Mouse (Mus musculus) midbrain, embryonic 15.5 days (tissue): Measurements from ENCODE around the gene Hspa1l. TPM values are rescaled to one million over a fixed set of nuclear protein-coding genes. Genes with fewer than 3 reads are reported as not detected.
"Not testable (repeated sequence)": the region's sequence is repeated elsewhere in the genome, so short reads cannot be mapped to it uniquely, and the experiment has no call there.

Source experiments
- ATAC-seq: fragments of 200-750 bp; cut with Nextera tagmentation; replicated peaks from 2 replicates; pipeline ENCODE4 v1.8.0; 2017; ENCODE audit warnings: moderate TSS enrichment
- H3K27ac ChIP-seq: fragments of 300-500 bp; sonication (generic); 2 replicates; pipeline ENCODE4 v1.5.1; 2015; ENCODE audit warnings: mild to moderate bottlenecking, inconsistent platforms
- H3K27me3 ChIP-seq: fragments of 300-500 bp; sonication (generic); replicated peaks from 2 replicates; pipeline ENCODE4 v1.6.1; 2015; ENCODE audit warnings: inconsistent platforms
- H3K36me3 ChIP-seq: fragments of 300-500 bp; sonication (generic); replicated peaks from 2 replicates; pipeline ENCODE4 v1.6.1; 2015; ENCODE audit warnings: inconsistent platforms
- H3K4me1 ChIP-seq: fragments of 300-500 bp; sonication (generic); 2 replicates; pipeline ENCODE4 v1.6.1; 2015; ENCODE audit warnings: inconsistent platforms
- H3K4me2 ChIP-seq: fragments of 300-500 bp; sonication (generic); 2 replicates; pipeline ENCODE4 v1.6.1; 2015; ENCODE audit warnings: inconsistent platforms, mild to moderate bottlenecking, moderate library complexity
- H3K4me3 ChIP-seq: fragments of 300-500 bp; sonication (generic); 2 replicates; pipeline ENCODE4 v1.5.1; 2015; ENCODE audit warnings: mild to moderate bottlenecking, inconsistent platforms
- H3K9ac ChIP-seq: fragments of 300-500 bp; sonication (generic); 2 replicates; pipeline ENCODE4 v1.6.1; 2015; ENCODE audit warnings: mild to moderate bottlenecking, inconsistent platforms
- H3K9me3 ChIP-seq: fragments of 300-500 bp; sonication (generic); 2 replicates; pipeline ENCODE4 v1.6.1; 2016; ENCODE audit warnings: inconsistent platforms
- WGBS: fragments of 180-500 bp; shearing (Covaris S2); methylation state at CpG from one replicate; pipeline ENCODE4 v1.1.7; 2015; ENCODE audit warnings: mixed read lengths; 5-methylcytosine and 5-hydroxymethylcytosine counted together
- polyA plus RNA-seq: library from polyadenylated mRNA; unstranded; fragments of >200 nt; fragmentation: Nextera tagmentation; extraction: Ambion mirVana; gene quantifications from 2 replicates; pipeline ENCODE4 v1.2.1, GENCODE M21; 2015

Gene Hspa1l
- 1.2 and 1.5 TPM in 2 replicates for polyA plus RNA-seq

DNA sequence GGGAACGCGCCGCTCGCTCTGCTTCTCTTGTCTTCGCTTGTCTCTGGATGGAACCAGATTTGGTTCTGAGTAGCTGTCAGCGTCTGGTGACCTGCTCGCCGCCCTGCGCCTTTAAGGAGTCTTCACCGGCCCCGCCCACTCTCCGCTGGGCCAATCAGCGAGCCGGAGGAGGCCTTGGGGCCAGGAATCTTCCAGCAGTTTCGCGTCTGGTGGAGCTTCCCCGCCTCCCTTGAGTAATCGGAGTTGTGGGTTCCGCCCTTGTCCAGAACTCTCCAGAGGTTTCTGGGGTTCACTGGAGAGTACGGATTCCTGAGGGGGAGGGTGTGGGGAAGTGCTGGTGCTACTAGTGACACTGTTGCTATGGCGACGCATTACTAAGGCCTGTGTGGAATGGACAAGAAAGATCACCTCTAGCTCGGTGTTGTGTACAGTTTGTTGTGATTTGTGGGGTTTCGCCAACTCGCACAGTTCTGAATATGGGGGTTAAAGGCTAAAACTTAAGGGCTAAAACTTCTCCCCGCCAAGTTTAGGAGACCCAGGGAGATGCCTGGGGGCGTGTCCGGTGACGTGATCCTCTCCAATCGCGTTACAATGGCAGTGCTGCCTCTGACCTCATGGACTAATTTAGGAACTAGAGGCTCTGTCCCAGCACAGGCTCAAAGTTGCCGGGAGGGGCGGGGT lies at the start of gene Hspa1l, which contains the start of gene Hspa1a:
Gene Hspa1l (plus strand): TSS at position 635 of the 681 bp plus-strand sequence.
Gene Hspa1a (minus strand): TSS at position 88 of the 681 bp plus-strand sequence.
- ATAC-seq = peak; percentile 93
- not testable (repeated sequence) for H3K36me3 ChIP-seq, H3K4me1 ChIP-seq, H3K27ac ChIP-seq, H3K9ac ChIP-seq, H3K9me3 ChIP-seq
- WGBS = under 1% methylated on average over 33 of the region's 33 CpGs
- peak within 1 kb of the TSS; percentile 60 for H3K4me2 ChIP-seq
- H3K27me3 ChIP-seq = peaks cover 26% of the 10 kb centered on the region
- peak within 1 kb of the TSS; percentile 42 for H3K4me3 ChIP-seq

DNA sequence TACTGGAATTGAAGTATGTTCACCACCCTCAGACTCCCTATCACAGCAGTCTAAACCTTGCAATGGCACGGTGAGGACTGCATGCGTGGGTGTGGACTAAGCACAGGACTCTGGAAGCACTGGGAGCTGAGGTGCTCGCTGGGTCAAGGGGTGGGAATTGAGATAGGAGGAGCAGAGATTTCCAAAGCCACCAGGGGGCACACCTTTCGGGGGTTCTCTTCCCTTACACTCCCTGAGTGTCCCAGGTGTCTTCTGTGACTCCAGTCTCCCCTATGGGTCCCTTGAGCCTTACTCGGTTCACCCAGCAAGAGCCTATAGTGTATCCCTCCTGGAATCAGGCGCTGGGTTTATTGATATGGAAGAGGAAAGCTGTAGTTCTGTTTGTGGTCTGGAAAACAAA lies 49.6 kb upstream of the Hspa1l start:
- no peaks in the 10 kb centered on the region for H3K36me3 ChIP-seq
- ATAC-seq = no peak
- no peaks in the 10 kb centered on the region for H3K4me1 ChIP-seq
- H3K9ac ChIP-seq = no peak overlapping the region
- H3K9me3 ChIP-seq = no peaks in the 10 kb centered on the region
- WGBS = 51% methylated on average over 6 of the region's 6 CpGs
- no peak overlapping the region for H3K4me3 ChIP-seq
- H3K27ac ChIP-seq = no peak overlapping the region
- H3K27me3 ChIP-seq = no peaks in the 10 kb centered on the region
- no peak overlapping the region for H3K4me2 ChIP-seq

DNA sequence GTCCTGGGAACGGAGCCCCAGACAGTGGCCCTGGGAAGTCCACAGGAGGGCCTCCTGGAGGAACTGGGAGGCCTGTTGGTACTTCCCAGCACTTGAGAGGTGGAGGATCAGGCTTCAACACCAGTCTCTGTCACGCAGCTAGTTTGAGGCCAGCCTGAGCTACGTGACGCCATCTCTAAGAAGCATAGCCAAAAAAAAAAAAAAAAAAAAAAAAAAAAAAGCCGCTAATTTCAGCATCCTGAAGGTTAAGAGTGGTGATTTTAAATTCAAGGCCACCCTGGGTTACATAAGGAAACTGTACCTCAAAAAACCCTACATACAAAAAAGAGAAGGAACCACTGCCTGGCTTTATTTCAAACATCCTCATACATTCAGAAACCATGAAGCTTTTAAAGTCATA lies 48.2 kb upstream of the Hspa1l start:
- no peak overlapping the region for H3K4me2 ChIP-seq
- no peaks in the 10 kb centered on the region for H3K27me3 ChIP-seq
- H3K4me1 ChIP-seq = no peaks in the 10 kb centered on the region
- no peak overlapping the region for H3K9ac ChIP-seq
- no peaks in the 10 kb centered on the region for H3K36me3 ChIP-seq
- WGBS = 62% methylated on average over 5 of the region's 5 CpGs
- H3K27ac ChIP-seq = no peak overlapping the region
- no peaks in the 10 kb centered on the region for H3K9me3 ChIP-seq
- no peak for ATAC-seq
- no peak overlapping the region for H3K4me3 ChIP-seq

GRCm38 (mm10) chr17:34927306-34928019 lies 45.0 kb upstream of the Hspa1l start:
- Histone ChIP-seq H3K9ac (no peak overlapping the region), H3K36me3 (no peaks in the 10 kb centered on the region), H3K4me1 (peaks cover 9% of the 10 kb centered on the region), H3K4me3 (no peak overlapping the region), H3K4me2 (no peak overlapping the region), H3K27ac (no peak overlapping the region), H3K9me3 (no peaks in the 10 kb centered on the region), H3K27me3 (no peaks in the 10 kb centered on the region)
- 90% methylated on average over 18 of the region's 18 CpGs for WGBS
- no peak for ATAC-seq

GRCm38 (mm10) chr17:34928841-34929240 lies 43.7 kb upstream of the Hspa1l start:
- H3K4me2 ChIP-seq = no peak overlapping the region
- H3K9me3 ChIP-seq = no peaks in the 10 kb centered on the region
- ATAC-seq = no peak
- 0 out of 2 replicates have a peak, but pooled peaks cover 3% of the 10 kb centered on the region for H3K36me3 ChIP-seq
- no peak overlapping the region for H3K27ac ChIP-seq
- 78% methylated on average over 4 of the region's 4 CpGs for WGBS
- H3K4me1 ChIP-seq = peaks cover 12% of the 10 kb centered on the region
- H3K4me3 ChIP-seq = no peak overlapping the region
- no peaks in the 10 kb centered on the region for H3K27me3 ChIP-seq
- no peak overlapping the region for H3K9ac ChIP-seq

DNA sequence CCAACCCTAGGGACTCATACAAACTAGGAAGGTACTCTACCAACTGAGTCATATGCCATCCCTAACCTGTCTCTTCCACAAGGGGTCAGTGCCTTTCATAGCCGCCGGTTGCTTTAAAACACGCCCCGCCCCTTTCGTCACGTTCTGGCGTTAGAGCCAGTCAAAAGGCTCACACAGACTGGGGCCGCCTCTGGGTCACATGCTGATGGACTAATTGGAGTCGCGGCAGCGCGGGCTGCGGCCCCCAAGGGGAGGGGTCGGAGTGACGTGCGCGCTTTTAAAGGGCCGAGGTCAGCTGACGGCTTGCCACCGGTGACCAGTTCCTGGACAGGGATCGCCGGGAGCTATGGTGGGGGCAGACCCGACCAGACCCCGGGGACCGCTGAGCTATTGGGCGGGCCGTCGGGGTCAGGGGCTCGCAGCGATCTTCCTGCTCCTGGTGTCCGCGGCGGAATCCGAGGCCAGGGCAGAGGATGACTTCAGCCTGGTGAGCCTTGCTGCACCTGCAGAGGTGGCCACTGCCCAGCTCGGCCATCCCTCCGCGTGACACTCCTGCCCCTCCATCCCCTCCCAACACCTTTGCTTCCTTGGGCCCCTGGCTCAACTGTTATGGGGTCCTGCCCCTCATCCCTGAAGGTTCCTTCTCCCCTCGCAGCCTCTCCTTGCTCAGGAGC lies 41.3 kb upstream of the Hspa1l start, which contains the start of gene Neu1:
Gene Neu1 (plus strand): TSS at position 193 of the 674 bp plus-strand sequence.
- under 1% methylated on average over 38 of the region's 38 CpGs for WGBS

DNA sequence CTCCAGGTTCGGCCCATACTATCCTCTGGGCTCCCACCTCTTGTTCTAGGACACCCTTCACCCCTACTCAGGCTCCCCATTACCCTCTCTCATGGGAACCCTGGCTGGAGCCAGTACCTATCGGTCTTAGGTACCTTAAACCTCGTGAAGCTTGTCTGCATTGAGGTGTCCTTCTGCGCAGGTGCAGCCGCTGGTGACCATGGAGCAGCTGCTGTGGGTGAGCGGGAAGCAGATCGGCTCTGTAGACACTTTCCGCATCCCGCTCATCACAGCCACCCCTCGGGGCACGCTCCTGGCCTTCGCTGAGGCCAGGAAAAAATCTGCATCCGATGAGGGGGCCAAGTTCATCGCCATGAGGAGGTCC lies 40.8 kb upstream of the Hspa1l start:
- Histone ChIP-seq H3K4me3 (peak overlapping the region; percentile 93), H3K4me1 (peaks cover 12% of the 10 kb centered on the region), H3K9ac (peak overlapping the region; percentile 88), H3K36me3 (peaks cover 9% of the 10 kb centered on the region; the same call in 1 of the 2 replicates), H3K9me3 (no peaks in the 10 kb centered on the region), H3K4me2 (peak overlapping the region; percentile 81), H3K27me3 (no peaks in the 10 kb centered on the region), H3K27ac (peak overlapping the region; percentile 77)
- 9% methylated on average over 14 of the region's 14 CpGs for WGBS
- peak; percentile 74 for ATAC-seq

More for the DNA sequence above, 41.3 kb upstream of the Hspa1l start, which contains the start of gene Neu1:
- H3K4me1 ChIP-seq = peaks cover 12% of the 10 kb centered on the region
- peak within 1 kb of the TSS; percentile 81 for H3K4me2 ChIP-seq
- peak within 1 kb of the TSS; percentile 93 for H3K4me3 ChIP-seq
- peak within 1 kb of the TSS; percentile 88 for H3K9ac ChIP-seq
- peak within 1 kb of the TSS; percentile 77 for H3K27ac ChIP-seq
- no peaks in the 10 kb centered on the region for H3K27me3 ChIP-seq
- ATAC-seq = peak; percentile 98
- peaks cover 9% of the 10 kb centered on the region; the same call in 1 of the 2 replicates for H3K36me3 ChIP-seq
- H3K9me3 ChIP-seq = no peaks in the 10 kb centered on the region

GRCm38 (mm10) chr17:34932287-34932686 lies 40.2 kb upstream of the Hspa1l start:
- H3K36me3 ChIP-seq = peaks cover 9% of the 10 kb centered on the region; the same call in 1 of the 2 replicates
- H3K9ac ChIP-seq = peak overlapping the region; percentile 88
- WGBS = 85% methylated on average over 8 of the region's 8 CpGs

DNA sequence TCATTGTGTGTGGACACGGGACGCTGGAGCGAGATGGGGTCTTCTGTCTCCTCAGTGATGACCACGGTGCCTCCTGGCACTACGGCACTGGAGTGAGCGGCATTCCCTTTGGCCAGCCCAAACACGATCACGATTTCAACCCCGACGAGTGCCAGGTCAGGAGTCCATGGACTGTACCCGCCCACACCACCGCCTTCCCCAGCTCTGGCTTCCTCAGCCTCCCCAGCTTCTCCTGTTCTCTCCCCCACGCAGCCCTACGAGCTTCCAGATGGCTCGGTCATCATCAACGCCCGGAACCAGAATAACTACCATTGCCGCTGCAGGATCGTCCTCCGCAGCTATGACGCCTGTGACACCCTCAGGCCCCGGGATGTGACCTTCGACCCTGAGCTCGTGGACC lies 38.5 kb upstream of the Hspa1l start:
- no peak overlapping the region for H3K9ac ChIP-seq
- peaks cover 12% of the 10 kb centered on the region for H3K4me1 ChIP-seq
- no peaks in the 10 kb centered on the region for H3K27me3 ChIP-seq
- peaks cover 9% of the 10 kb centered on the region; the same call in 1 of the 2 replicates for H3K36me3 ChIP-seq
- no peak for ATAC-seq
- no peak overlapping the region for H3K4me2 ChIP-seq
- no peak overlapping the region for H3K4me3 ChIP-seq
- H3K9me3 ChIP-seq = no peaks in the 10 kb centered on the region
- 66% methylated on average over 24 of the region's 24 CpGs for WGBS
- no peak overlapping the region for H3K27ac ChIP-seq

More at GRCm38 (mm10) chr17:34932287-34932686, 40.2 kb upstream of the Hspa1l start:
- no peaks in the 10 kb centered on the region for H3K27me3 ChIP-seq
- peak overlapping the region; percentile 81 for H3K4me2 ChIP-seq
- no peaks in the 10 kb centered on the region for H3K9me3 ChIP-seq
- H3K4me1 ChIP-seq = peaks cover 12% of the 10 kb centered on the region
- peak overlapping the region; percentile 93 for H3K4me3 ChIP-seq
- no peak for ATAC-seq
- no peak overlapping the region for H3K27ac ChIP-seq

- 60% methylated on average over 8 of the region's 8 CpGs for WGBS
- Histone ChIP-seq H3K9me3 (no peaks in the 10 kb centered on the region), H3K4me3 (no peak overlapping the region), H3K36me3 (peaks cover 9% of the 10 kb centered on the region; the same call in 1 of the 2 replicates), H3K4me1 (peaks cover 12% of the 10 kb centered on the region), H3K4me2 (no peak overlapping the region), H3K9ac (no peak overlapping the region), H3K27ac (no peak overlapping the region), H3K27me3 (no peaks in the 10 kb centered on the region)
- no peak for ATAC-seq
Measured at GRCm38 (mm10) chr17:34934830-34935229, 37.7 kb upstream of the Hspa1l start.

- no peak overlapping the region for H3K4me3 ChIP-seq
- H3K4me1 ChIP-seq = peaks cover 4% of the 10 kb centered on the region; the same call in 1 of the 2 replicates
- H3K9me3 ChIP-seq = no peaks in the 10 kb centered on the region
- 84% methylated on average over 6 of the region's 6 CpGs for WGBS
- H3K36me3 ChIP-seq = peaks cover 9% of the 10 kb centered on the region; the same call in 1 of the 2 replicates
- H3K27ac ChIP-seq = no peak overlapping the region
- H3K27me3 ChIP-seq = no peaks in the 10 kb centered on the region
- no peak overlapping the region for H3K9ac ChIP-seq
- H3K4me2 ChIP-seq = no peak overlapping the region
- no peak for ATAC-seq
Measured at GRCm38 (mm10) chr17:34937960-34938505, 34.5 kb upstream of the Hspa1l start.
